ENCODE assay signal across 8 mouse cellular contexts in the genomic region with DNA sequence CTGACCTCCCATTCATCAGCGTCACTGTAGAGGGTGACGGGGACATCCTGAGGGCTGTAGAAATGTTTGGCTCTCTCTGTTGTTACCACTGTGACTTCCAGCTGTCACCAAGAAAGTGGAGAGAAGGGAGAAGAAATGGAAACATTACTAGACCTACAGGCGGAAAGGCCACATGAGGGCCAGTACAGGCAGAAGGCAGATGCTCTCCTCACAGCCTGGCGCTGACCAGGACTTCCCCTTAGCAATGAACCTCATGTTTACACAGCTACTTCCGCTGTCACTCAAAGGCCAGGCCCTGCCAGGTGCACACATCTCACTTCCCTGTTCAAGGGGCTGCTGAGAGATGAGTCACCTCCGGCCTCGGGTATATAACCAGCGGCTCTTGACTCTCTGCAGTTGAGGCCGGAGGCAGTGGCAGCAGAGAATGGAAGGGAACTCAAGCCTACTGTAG. TPM values are rescaled to one million over a fixed set of nuclear protein-coding genes. Genes with fewer than 3 reads are reported as not detected.
DNase-seq lines count a peak whose midpoint lies in the region; ATAC-seq lines count a peak whose summit lies in the region.

No protein-coding gene starts in this region.

- peak overlapping the region; percentile 71 for H3K27ac ChIP-seq in hindbrain, embryonic 15.5 days (replicated peaks)
- H3K27ac ChIP-seq in limb, embryonic 15.5 days, result peak overlapping the region; percentile 88

- H3K4me2 ChIP-seq in hindbrain, embryonic 15.5 days, result 0 out of 2 replicates have a peak overlapping the region, but pooled peaks have one; percentile 17
- peak overlapping the region; percentile 33 for H3K4me2 ChIP-seq in limb, embryonic 15.5 days

- H3K4me3 ChIP-seq in hindbrain, embryonic 15.5 days, result no peak overlapping the region
- no peak overlapping the region for H3K4me3 ChIP-seq in limb, embryonic 15.5 days

- peak; percentile 77 for DNase-seq in embryo, embryonic 10 days (ENCODE audit: low spot score)
- DNase-seq in embryo, embryonic 9.5 days (ENCODE audit: extremely low spot score), result no peak
- DNase-seq in MN1 (ENCODE audit: low spot score), result peak; percentile 86
- peak; percentile 50 for DNase-seq in gastrocnemius, adult 18-20 months (ENCODE audit: low spot score)
- DNase-seq in naive thymus-derived CD4-positive, alpha-beta T cell, adult 2 months (ENCODE audit: low read depth), result peak; percentile 82
- peak; percentile 76 to 87 for DNase-seq in thymus, postnatal 36 days

- no peaks in the 10 kb centered on the region for H3K9me3 ChIP-seq in hindbrain, embryonic 15.5 days
- H3K9me3 ChIP-seq in limb, embryonic 15.5 days, result no peaks in the 10 kb centered on the region

- H3K9ac ChIP-seq in hindbrain, embryonic 15.5 days, result no peak overlapping the region
- no peak overlapping the region for H3K9ac ChIP-seq in limb, embryonic 15.5 days

- no peak for ATAC-seq in hindbrain, embryonic 15.5 days (ENCODE audit: low FRiP score, low read depth)
- ATAC-seq in limb, embryonic 15.5 days (ENCODE audit: insufficient number of reproducible peaks, low FRiP score, low TSS enrichment, low read depth), result no peak

- WGBS in hindbrain, embryonic 15.5 days, result 81% methylated on average over 9 of the region's 9 CpGs
- 63% methylated on average over 9 of the region's 9 CpGs for WGBS in limb, embryonic 15.5 days

- H3K4me1 ChIP-seq in hindbrain, embryonic 15.5 days (replicated peaks), result peaks cover 26% of the 10 kb centered on the region
- H3K4me1 ChIP-seq in limb, embryonic 15.5 days, result peaks cover 26% of the 10 kb centered on the region

- no peaks in the 10 kb centered on the region for H3K36me3 ChIP-seq in hindbrain, embryonic 15.5 days
- H3K36me3 ChIP-seq in limb, embryonic 15.5 days, result no peaks in the 10 kb centered on the region; the same call in 1 of the 2 replicates

- H3K27me3 ChIP-seq in hindbrain, embryonic 15.5 days, result no peaks in the 10 kb centered on the region
- no peaks in the 10 kb centered on the region for H3K27me3 ChIP-seq in limb, embryonic 15.5 days

RNA-seq across cellular contexts. Expression of a gene that starts 18.8 kb away (rescaled TPM):
- total RNA-seq in gastrocnemius, adult 18-20 months (2021), result 1 to 10 TPM; 6.5 to 7.9 TPM
- 20.3 and 21.3 TPM in 2 replicates for polyA plus RNA-seq in hindbrain, embryonic 15.5 days (2015; fragmentation: Nextera tagmentation; extraction: Ambion mirVana)
- 23.3 and 25.5 TPM in 2 replicates for polyA plus RNA-seq in limb, embryonic 15.5 days (2015; fragmentation: Nextera tagmentation; extraction: Ambion mirVana)

RNA-seq across cellular contexts. Expression of a gene that starts 46.7 kb away (rescaled TPM):
- total RNA-seq in gastrocnemius, adult 18-20 months (2021), result 1 to 10 TPM in 1 of 2 experiments, under 1 TPM in 1; 0.98 to 1.2 TPM
- polyA plus RNA-seq in hindbrain, embryonic 15.5 days (2015; fragmentation: Nextera tagmentation; extraction: Ambion mirVana), result 134 and 139 TPM in 2 replicates
- polyA plus RNA-seq in limb, embryonic 15.5 days (2015; fragmentation: Nextera tagmentation; extraction: Ambion mirVana), result 12.7 and 14.2 TPM in 2 replicates
